Mouse (Mus musculus): Measurements from ENCODE around the gene Bcl7a.

The Bcl7a gene

GRCm38 (mm10) chr5:123327686-123328085 lies 15.9 kb upstream of the Bcl7a start:
- DNase-seq (ENCODE audit: low spot score in 2 of 2), result peak; percentile 29 to 44

GRCm38 (mm10) chr5:123333566-123333965 lies 10.1 kb upstream of the Bcl7a start:
- no peak for DNase-seq (ENCODE audit: low spot score in 2 of 2)

- DNase-seq (ENCODE audit: low spot score in 2 of 2), result no peak
These were observed 7.3 kb upstream of the Bcl7a start for GRCm38 (mm10) chr5:123336205-123336961.

- no peak for DNase-seq (ENCODE audit: low spot score in 2 of 2)
These were observed 5.2 kb upstream of the Bcl7a start for GRCm38 (mm10) chr5:123338463-123338862.

DNA sequence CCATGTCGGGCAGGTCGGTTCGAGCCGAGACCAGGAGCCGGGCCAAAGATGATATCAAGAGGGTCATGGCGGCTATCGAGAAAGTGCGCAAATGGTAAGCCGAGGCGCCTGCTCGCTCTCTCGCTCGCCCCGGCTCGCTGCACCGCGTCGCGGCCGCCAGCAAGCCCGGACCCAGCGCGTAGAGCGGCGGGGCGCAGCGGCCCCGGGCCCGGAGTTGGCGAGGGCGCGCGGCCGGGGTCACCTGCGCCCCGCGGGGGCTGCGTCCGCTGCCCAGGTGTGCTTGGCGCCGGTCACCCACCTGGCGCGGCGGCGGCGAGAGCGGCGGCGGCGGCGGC lies 961 bp downstream of the Bcl7a start:
- DNase-seq (ENCODE audit: low spot score in 2 of 2), result no peak

DNA sequence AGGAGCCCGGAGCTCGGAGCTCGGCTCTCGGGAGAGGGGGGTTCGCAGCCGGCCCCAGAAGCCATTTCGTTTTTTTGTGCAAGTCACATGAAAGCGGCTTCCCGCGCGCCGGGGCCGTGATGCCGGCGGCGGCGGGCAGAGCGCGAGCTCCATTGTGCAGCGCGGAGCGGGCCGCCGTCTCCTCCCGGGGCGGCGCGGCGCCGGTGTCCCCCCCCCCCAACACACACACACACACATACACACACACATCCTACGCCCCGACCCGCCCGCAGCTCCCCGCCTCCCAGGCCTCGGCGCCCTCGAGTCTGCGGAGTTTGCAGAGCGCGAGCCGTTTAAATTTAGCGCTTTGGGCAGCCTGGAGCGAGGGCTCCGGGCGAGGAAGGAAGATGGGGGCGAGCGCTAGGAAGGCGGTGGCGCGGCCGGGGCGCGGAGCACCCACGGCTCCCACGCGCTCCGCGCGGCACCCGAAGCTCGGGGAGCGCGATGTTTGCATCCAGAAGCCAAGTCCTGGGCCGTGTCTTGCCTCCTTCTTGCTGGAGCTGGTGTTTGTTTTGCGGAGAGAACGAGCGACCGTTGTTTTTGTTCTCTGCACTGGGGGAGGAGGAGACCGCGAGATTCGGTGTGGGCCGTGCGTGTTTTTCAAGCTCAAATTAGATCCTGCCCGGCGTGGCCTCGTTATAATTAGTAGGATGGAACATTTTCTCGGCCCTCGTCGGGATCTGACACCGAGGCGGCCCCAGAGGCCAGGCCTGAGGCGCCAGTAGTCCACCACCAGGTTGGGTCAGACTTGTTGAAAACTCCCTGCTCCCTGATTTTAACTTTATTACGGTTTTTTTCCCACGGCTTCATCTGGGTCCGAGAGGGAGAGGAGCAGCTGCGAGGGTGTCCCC lies 1.6 kb downstream of the Bcl7a start:
- peak; percentile 42 to 54 for DNase-seq (ENCODE audit: low spot score in 2 of 2)

- DNase-seq (ENCODE audit: low spot score in 2 of 2), result peak; percentile 56 to 63
These were observed 2.4 kb downstream of the Bcl7a start for GRCm38 (mm10) chr5:123345853-123346654.

- no peak for DNase-seq (ENCODE audit: low spot score in 2 of 2)
These were observed 3.2 kb downstream of the Bcl7a start for GRCm38 (mm10) chr5:123346701-123347270.

- no peak for DNase-seq (ENCODE audit: low spot score in 2 of 2)
These were observed 4.4 kb downstream of the Bcl7a start for GRCm38 (mm10) chr5:123347985-123348384.

- DNase-seq (ENCODE audit: low spot score in 2 of 2), result peak; percentile 41 to 45
These were observed 6.8 kb downstream of the Bcl7a start for GRCm38 (mm10) chr5:123350386-123350785.

GRCm38 (mm10) chr5:123355918-123356317 lies 12.3 kb downstream of the Bcl7a start:
- DNase-seq (ENCODE audit: low spot score in 2 of 2), result no peak

- DNase-seq (ENCODE audit: low spot score in 2 of 2), result no peak
These were observed 13.6 kb downstream of the Bcl7a start for GRCm38 (mm10) chr5:123357253-123357652.

DNA sequence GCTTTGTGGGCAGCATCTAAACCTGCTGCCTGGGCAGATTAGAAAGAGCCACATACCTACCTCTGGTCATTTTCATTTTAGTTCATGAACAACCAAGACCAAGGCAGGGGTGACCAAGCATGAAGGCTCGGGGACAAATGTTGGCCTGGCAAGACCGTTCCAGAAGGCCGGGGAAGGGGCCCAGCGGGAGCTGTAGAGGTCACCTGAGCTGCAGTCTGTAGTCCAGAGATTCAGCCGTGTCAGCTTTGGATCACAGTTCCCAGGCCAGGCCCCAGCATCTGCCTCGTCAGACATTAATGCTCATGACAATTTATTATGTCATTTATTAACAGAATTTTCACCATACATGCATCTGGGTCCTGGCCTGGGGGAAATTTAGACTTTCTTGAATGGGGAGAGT lies 15.8 kb downstream of the Bcl7a start:
- no peak for DNase-seq (ENCODE audit: low spot score in 2 of 2)

GRCm38 (mm10) chr5:123362911-123363310 lies 19.3 kb downstream of the Bcl7a start:
- DNase-seq (ENCODE audit: low spot score in 2 of 2), result no peak

- no peak for DNase-seq (ENCODE audit: low spot score in 2 of 2)
These were observed 20.8 kb downstream of the Bcl7a start for GRCm38 (mm10) chr5:123364302-123364971.

DNA sequence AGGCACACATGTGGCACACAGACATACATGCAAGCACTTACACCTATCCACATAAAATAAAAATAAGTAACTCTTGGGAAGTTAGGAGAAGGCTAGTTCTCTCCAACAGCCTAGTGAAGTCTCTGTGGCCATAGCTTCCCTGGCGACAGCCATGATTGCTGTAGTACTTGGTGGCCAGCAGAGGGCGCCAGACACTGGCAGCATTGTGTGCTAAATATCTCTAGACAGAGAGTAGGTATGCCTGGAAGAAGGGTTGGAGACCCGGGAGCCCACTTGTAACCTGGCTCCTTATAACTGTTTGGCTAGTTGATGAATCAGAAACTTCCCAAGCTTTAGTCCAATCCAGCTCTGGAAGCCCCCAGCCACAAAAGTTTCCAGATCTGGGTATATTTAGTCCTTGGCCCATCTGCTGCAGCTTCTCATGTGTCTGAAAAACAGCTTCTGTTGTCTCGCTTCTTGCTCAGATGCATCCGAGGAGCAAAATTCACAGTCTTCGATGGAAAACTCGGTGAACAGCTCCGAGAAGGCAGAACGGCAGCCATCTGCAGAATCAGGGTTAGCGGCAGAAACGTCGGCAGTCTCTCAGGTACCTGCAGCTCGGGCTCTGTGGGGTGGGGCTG lies 25.3 kb downstream of the Bcl7a start:
- DNase-seq (ENCODE audit: low spot score in 2 of 2), result no peak

DNA sequence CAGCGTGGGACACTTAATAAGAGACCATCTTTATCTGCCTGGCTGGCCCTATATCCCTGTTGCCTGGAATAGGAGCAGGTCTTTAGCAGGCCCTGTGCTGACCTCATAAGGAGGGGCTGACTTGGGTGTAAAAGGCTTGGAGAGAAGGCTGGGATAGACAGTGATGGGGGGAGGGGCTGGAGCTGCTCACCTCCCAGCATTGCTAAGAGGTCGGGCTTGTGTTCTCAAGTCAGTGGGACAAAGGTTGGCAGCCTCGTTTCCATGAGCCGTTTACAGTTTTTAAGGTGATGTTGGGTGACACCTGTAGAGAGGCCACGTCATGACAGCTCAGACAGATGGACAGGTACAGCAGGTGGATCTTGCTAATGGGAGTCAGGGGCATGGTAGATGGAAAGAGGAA lies 26.4 kb downstream of the Bcl7a start:
- no peak for DNase-seq (ENCODE audit: low spot score in 2 of 2)

- DNase-seq (ENCODE audit: low spot score in 2 of 2), result no peak
These were observed 31.6 kb downstream of the Bcl7a start for GRCm38 (mm10) chr5:123375262-123375661.

DNA sequence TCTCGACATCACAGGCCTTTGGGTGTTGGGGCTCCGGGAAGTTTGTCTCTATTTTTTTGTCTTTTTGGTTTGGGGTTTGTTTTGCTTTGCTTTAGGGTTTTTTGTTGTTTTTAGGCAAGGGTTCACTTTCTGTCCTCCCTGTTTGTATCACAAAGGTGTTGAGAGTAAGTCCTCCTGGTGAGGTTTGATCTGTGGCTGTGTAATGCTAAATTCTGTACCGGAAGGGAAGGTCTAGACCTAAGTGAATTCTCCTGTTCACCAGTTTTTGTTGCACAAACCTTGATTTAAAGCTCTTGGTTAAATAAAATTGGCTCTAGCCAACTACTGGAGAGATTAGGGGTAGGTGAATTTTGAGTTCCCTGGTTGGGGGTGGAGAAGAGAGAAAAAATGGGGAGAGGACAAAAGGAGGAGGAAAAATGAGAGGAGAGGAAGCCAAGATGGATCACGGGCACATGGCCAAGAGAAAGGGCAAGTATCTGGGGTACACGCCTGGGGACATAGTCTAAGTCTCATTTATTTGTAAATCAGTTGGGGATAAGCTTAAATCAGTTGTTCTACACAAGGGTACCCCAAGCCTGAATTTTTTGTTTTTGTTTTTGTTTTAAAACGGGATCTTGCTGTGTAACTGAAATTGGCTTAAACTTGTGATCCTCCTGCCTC lies 32.3 kb downstream of the Bcl7a start:
- no peak for DNase-seq (ENCODE audit: low spot score in 2 of 2)

DNA sequence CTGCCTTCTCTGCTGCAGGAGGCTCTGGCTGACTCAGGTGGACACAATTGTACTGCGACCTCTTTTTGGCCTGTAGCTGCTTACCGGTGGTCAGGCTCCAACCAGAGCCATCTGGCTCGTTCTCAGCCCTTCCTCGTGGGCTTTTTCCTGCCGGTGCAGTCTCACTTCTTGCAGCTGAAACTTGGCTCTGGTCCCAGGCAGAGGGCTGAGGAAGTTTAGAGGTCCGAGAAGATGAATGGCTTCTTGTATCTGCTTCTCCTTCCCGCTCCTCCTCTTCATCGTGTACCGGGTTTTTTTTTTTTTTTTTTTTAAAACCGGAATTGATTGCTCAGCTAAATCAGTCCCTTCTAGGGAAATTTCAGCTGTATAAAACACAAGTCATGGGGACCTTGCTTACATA lies 32.9 kb downstream of the Bcl7a start:
- DNase-seq (ENCODE audit: low spot score in 2 of 2), result peak; percentile 58 to 63
